Mouse (Mus musculus) lung, adult 2 months (tissue): ENCODE measurements at regions not wholly inside any gene's neighbourhood (a gene's known extent, or its start where the extent isn't known, plus 50 kb on each side); places are given as distances from the start of the nearest gene placed in this dataset.

Source experiments
- CTCF ChIP-seq: fragments of 200-500 bp; IDR thresholded peaks from 2 replicates; pipeline ENCODE4 v1.5.1; 2011; ENCODE audit warnings: mild to moderate bottlenecking, low read length, control low read depth; ENCODE audit not compliant: insufficient read depth
- POLR2A ChIP-seq: fragments of 200-500 bp; IDR thresholded peaks from 2 replicates; pipeline ENCODE4 v1.6.1; 2011; ENCODE audit warnings: low read depth, mild to moderate bottlenecking, control low read depth, low read length, borderline replicate concordance; ENCODE audit errors: extremely low read depth

GRCm38 (mm10) chr10:98717856-98718255 lies 196.3 kb upstream of the Atp2b1 start:
- no peak for TF ChIP-seq POLR2A
- no peak for TF ChIP-seq CTCF
